Mouse (Mus musculus) forebrain, embryonic 14.5 days (tissue): Measurements from ENCODE around the gene Fam177a. TPM values are rescaled to one million over a fixed set of nuclear protein-coding genes. Genes with fewer than 3 reads are reported as not detected.
"Not testable (repeated sequence)": the region's sequence is repeated elsewhere in the genome, so short reads cannot be mapped to it uniquely, and the experiment has no call there.

Experiments used
- ATAC-seq: fragments of 200-750 bp; cut with Nextera tagmentation; 2 replicates; pipeline ENCODE4 v1.8.0; 2017; ENCODE audit warnings: mild to moderate bottlenecking, moderate library complexity
- DNase-seq: peaks from one replicate; pipeline ENCODE4 v3.0.0-alpha.2; 2015; ENCODE audit warnings: low spot score
- H3K27ac ChIP-seq: fragments of 300-500 bp; sonication (generic); 2 replicates; pipeline ENCODE4 v1.5.1; 2014; ENCODE audit warnings: low read depth, mild to moderate bottlenecking, control low read depth, low read length, moderate library complexity
- H3K27me3 ChIP-seq: fragments of 300-500 bp; sonication (generic); replicated peaks from 2 replicates; pipeline ENCODE4 v1.6.1; 2014; ENCODE audit warnings: low read length, control low read depth, mixed read lengths; ENCODE audit not compliant: control insufficient read depth, insufficient read depth
- H3K36me3 ChIP-seq: fragments of 300-500 bp; sonication (generic); 2 replicates; pipeline ENCODE4 v1.6.1; 2014; ENCODE audit warnings: low read length, control low read depth; ENCODE audit not compliant: control insufficient read depth, insufficient read depth
- H3K4me1 ChIP-seq: fragments of 300-500 bp; sonication (generic); 2 replicates; pipeline ENCODE4 v1.6.1; 2014; ENCODE audit warnings: antibody characterized with exemption, low read length, control low read depth; ENCODE audit not compliant: control insufficient read depth, insufficient read depth
- H3K4me2 ChIP-seq: fragments of 300-500 bp; sonication (generic); 2 replicates; pipeline ENCODE4 v1.6.1; 2014; ENCODE audit warnings: mild to moderate bottlenecking, control low read depth, low read length
- H3K4me3 ChIP-seq: fragments of 300-500 bp; sonication (generic); 2 replicates; pipeline ENCODE4 v1.5.1; 2014; ENCODE audit warnings: low read depth, low read length, control low read depth
- H3K9ac ChIP-seq: fragments of 300-500 bp; sonication (generic); 2 replicates; pipeline ENCODE4 v1.6.1; 2014; ENCODE audit warnings: mild to moderate bottlenecking, low read length, control low read depth, moderate library complexity
- H3K9me3 ChIP-seq: fragments of 300-500 bp; sonication (generic); replicated peaks from 2 replicates; pipeline ENCODE4 v1.6.1; 2016; ENCODE audit warnings: low read length, control low read depth, mixed read lengths; ENCODE audit not compliant: control insufficient read depth
- WGBS: fragments of 180-500 bp; shearing (Covaris S2); extraction: QIAGEN DNeasy Blood & Tissue Kit; methylation state at CpG from one replicate; pipeline ENCODE4 v1.1.7; 2014; 5-methylcytosine and 5-hydroxymethylcytosine counted together
- polyA plus RNA-seq: library from polyadenylated mRNA; unstranded; fragments of >200 nt; fragmentation: Nextera tagmentation; extraction: Ambion mirVana; gene quantifications from 2 replicates; pipeline ENCODE4 v1.2.1, GENCODE M21; 2014

The Fam177a gene
- polyA plus RNA-seq, 1 experiment from 2014 or later, result 27.0 TPM

DNA sequence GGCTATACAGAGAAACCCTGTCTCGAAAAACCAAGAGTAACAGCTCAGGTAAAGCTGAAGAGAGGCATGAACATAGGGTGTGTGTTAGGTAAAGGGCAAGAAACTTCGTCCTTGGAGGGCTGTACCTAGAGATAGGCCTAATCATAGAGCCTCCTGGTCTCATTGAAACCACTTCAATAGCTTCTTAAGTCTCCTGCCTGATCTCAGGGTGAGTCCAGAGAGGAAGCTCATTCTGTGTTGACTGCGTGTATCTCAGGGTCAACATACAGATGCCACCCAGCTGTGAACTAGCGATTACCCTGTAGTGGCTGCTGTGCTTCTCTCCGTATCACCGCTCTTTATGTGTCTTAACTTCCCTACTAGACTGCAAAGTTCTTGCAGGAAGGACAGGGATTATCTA lies 13.6 kb downstream of the Fam177a start:
- not testable (repeated sequence) for H3K9ac ChIP-seq, H3K27me3 ChIP-seq, H3K4me2 ChIP-seq, H3K27ac ChIP-seq, DNase-seq, H3K9me3 ChIP-seq, H3K4me1 ChIP-seq, H3K36me3 ChIP-seq, ATAC-seq, H3K4me3 ChIP-seq
- no CpG with 5 or more reads among the region's 6 CpGs for WGBS

DNA sequence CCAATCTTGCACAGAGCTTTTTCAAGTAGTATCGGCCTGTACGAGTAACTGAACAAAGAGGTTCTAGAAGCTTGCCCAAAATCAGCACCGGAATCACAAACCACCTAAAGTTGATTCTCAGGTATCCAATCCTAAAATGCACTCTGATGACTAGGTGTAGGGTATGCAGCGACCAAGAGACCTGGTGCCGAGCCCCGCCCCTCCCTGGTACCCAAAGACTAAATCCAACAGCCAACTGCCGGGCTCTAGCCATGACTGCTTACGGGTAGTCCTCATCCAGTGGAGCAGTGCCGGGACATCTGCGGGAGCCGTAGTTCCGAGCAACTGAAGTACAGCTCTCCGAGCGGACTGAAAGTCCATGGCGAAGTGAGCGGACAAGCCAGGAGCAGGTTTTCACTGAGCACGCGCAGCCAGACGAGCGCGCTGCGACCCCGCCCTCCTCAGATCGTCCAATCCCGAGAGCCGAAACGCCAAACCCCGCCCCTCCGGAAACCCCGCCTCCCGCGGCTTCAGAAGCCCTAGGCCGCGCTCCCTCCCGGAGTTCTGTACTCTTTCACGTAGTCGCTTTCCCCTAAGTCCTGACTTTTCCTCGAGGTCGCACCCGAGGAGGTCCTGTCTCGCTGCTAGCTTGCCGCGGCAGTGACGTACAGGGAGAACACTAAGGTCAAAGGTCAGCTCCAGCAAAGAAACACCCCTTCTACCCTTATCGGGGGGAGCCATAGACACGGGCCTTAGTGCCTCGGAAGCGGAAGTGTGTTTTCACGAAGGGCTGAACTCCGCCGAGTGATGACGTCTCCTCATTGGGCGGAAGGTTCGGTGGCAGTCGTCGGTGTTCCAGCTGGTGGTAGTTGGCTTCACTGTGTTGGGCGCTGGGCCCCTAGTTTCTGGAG lies 30.5 kb downstream of the Fam177a start, which contains the start of gene Srp54b:
Srp54b (plus strand) TSS at position 546 of the 890 bp plus-strand sequence.
- H3K9ac ChIP-seq, H3K4me3 ChIP-seq, H3K4me1 ChIP-seq, H3K4me2 ChIP-seq, H3K27ac ChIP-seq, DNase-seq, H3K9me3 ChIP-seq, H3K27me3 ChIP-seq, H3K36me3 ChIP-seq: not testable (repeated sequence)
- ATAC-seq, result peak; percentile 99
- no CpG with 5 or more reads among the region's 57 CpGs for WGBS

DNA sequence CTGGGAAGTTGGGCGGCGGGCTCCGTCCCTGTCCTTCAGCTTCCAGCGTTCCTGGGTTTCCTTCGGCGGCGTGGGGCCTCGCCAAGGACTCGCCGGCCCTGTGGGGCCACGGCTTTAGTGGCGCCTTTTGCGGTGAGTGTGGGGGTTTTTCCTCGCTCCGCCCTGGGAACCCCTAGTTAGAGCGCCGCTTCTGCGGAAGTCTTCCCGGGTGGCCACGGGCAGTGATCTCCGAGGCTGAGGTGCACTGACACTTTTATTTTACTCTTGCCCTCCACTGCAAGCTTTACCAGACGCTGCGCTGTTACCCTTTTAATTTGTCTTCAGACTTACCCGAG lies 31.1 kb downstream of the Fam177a start:
- WGBS, result 2% methylated on average over 9 of the region's 24 CpGs
- not testable (repeated sequence) for H3K9ac ChIP-seq, H3K4me2 ChIP-seq, H3K4me3 ChIP-seq, H3K4me1 ChIP-seq, DNase-seq, H3K9me3 ChIP-seq, H3K27me3 ChIP-seq, H3K36me3 ChIP-seq, H3K27ac ChIP-seq
- peak; percentile 55 for ATAC-seq

DNA sequence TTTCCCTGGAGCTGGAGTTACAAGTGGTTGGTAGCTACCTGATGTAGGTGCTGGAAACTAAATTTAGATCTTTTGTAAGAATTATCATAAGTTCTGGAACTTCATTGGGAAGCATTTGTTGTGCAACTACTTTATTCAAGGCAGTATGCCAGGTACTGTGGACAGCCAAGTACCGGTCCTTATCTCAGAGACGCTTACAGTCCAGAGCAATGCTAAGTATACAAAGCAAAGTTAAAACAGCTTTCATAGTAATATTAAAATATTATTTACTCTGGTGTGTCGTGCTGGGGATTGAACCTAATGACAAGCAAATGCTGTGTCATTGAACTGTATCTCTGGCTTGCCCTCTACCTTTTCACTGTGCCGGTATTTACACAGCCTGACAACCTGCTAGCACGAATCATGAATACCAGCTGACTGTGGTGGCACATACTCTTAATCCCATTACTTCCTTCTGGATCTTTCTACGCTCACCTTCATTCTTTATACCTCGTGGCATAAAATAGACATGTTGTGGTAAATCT lies 42.8 kb downstream of the Fam177a start:
- H3K4me3 ChIP-seq, H3K27me3 ChIP-seq, H3K9ac ChIP-seq, H3K9me3 ChIP-seq, H3K36me3 ChIP-seq, H3K27ac ChIP-seq, H3K4me2 ChIP-seq, DNase-seq, ATAC-seq, H3K4me1 ChIP-seq: not testable (repeated sequence)
- no CpG with 5 or more reads among the region's 7 CpGs for WGBS

DNA sequence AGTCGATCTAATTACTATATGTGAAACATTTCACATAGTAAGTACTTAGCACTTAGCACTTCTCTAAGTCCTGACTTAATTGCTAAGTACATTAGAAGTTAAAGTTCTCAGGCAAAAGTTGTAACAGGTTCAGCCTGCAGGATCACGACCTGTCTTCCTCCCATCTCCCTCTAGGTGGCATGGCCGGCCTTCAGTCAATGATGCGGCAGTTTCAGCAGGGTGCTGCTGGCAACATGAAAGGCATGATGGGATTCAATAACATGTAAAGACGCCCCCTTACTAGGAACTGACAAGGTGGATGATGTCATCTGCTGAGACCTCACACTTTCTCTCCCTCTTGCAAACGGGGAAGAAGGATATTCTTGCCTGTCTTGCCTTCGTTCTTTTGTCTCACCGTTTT lies 63.4 kb downstream of the Fam177a start:
- H3K4me2 ChIP-seq, DNase-seq, H3K4me3 ChIP-seq, ATAC-seq, H3K27me3 ChIP-seq, H3K36me3 ChIP-seq, H3K27ac ChIP-seq, H3K9ac ChIP-seq, H3K9me3 ChIP-seq, H3K4me1 ChIP-seq: not testable (repeated sequence)
- no CpG with 5 or more reads among the region's 8 CpGs for WGBS

DNA sequence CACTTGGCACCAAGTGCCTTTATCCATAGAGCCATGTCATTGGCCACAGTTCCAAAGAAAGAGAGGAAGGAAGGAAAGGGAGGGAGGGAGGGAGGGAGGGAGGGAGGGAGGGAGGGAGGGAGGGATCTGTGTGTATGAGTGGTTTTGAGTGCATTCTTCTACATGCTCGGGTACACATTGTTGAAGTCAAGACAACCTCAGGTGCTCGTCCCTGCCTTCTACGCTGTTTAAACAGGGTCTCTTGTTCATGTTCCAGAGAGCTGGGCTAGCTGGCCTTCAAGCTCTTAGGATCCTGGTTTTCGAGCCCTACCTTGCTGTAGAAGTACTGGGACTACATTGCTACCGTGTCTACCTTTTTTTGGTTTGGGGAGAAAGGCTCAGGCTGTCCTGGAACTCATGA lies 64.9 kb downstream of the Fam177a start:
- not testable (repeated sequence) for ATAC-seq, DNase-seq, H3K36me3 ChIP-seq, H3K4me3 ChIP-seq, H3K4me1 ChIP-seq, H3K9me3 ChIP-seq, H3K27me3 ChIP-seq, H3K27ac ChIP-seq, H3K4me2 ChIP-seq, H3K9ac ChIP-seq
- WGBS, result no CpG with 5 or more reads among the region's 5 CpGs

Other genes starting within 250 kb of the Fam177a start
- not detected in 2 replicates for gene Gm20403, start 137.9 kb upstream of the Fam177a start, polyA plus RNA-seq
- 13.6 and 14.4 TPM in 2 replicates for gene Baz1a, start 110.1 kb upstream of the Fam177a start, polyA plus RNA-seq
- gene 2700097O09Rik, start 44.4 kb upstream of the Fam177a start, polyA plus RNA-seq, result 32.8 and 36.0 TPM in 2 replicates
- gene Srp54a, start 44.2 kb upstream of the Fam177a start, polyA plus RNA-seq, result 216 and 245 TPM in 2 replicates
- gene Srp54b, start 30.6 kb downstream of the Fam177a start, polyA plus RNA-seq, result 61.2 and 76.4 TPM in 2 replicates
- gene 1700047I17Rik2, start 75.1 kb downstream of the Fam177a start, polyA plus RNA-seq, result not detected in 2 replicates
- gene Srp54c, start 105.7 kb downstream of the Fam177a start, polyA plus RNA-seq, result 80.1 and 89.6 TPM in 2 replicates
- 12.1 and 13.9 TPM in 2 replicates for gene 1110008L16Rik, start 175.1 kb downstream of the Fam177a start, polyA plus RNA-seq
- gene Ppp2r3c, start 178.5 kb downstream of the Fam177a start, polyA plus RNA-seq, result 24.0 and 26.5 TPM in 2 replicates